Mouse (Mus musculus) cerebellum, postnatal 25 days (tissue): ENCODE measurements at regions not wholly inside any gene's neighbourhood (a gene's known extent, or its start where the extent isn't known, plus 50 kb on each side); places are given as distances from the start of the nearest gene placed in this dataset.

ENCODE experiments used
- DNase-seq, 2 experiments: peaks; one replicate each; pipeline ENCODE4 v3.0.0; 2021; ENCODE audit warnings: mixed read lengths in 2 of 2

DNA sequence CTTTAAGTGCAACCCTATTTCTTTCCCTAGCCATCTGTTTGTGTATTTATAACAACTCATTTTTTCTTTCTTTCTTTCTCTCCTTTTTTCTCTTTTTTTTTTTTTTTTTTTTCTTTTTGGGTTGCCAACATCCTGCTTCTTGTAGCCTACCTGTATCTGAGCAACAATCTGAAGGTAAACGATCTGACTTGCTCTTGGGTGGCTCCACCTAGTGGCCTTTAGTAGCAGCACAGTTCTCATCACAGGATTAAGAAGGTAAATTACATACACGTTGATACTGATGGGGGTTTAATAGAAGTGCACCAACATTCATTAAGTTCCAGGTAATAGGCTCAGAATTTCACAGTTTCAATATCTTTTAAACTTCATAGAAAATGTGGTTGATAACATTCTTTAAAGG, 752.1 kb downstream of the Inhba start:
- DNase-seq, result peak; percentile 14 to 60

DNA sequence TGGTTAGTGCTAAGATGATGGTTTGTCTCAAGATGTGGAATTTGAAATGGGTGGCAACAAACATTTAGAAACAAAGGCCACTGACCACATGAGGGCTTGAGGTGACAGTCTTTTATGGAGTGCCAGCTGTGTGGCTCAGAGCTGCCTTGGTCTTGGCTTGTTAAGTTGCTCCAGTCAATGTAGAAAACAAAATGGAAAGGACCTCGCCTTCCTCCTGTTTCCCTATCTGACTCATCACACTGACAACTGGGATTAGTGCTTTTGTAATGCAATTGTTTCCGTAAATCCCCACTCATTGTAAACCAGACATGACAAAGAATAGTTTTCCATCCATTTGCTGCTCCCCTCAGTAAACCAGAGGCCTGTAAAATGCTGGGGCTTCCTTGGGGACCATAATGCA, 757.8 kb downstream of the Inhba start:
- DNase-seq, result no peak

- DNase-seq, result no peak
These were observed 758.3 kb downstream of the Inhba start for GRCm38 (mm10) chr13:16769848-16770422.

DNA sequence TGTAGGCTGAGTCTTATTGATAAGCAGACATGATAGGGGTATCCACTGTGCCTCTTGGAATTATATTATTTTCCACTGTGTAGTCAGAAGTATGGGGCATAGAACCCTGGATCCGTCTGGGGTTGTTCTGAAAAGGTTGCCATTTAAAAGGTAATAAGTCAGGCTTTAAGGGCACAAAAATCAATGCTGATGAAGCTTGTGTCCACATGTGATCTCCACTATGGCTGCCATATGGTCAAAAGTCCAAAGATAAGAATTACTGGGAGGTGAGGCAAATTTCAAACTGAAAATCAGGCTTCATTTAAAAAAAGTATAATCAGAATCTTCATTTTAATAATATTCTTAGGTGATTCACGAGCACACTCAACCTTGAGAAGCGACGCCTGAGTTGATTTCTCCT, 760.2 kb downstream of the Inhba start:
- DNase-seq, result no peak

GRCm38 (mm10) chr13:16805560-16805959, 793.9 kb downstream of the Inhba start:
- DNase-seq, result peak in 1 of 2 experiments; percentile 11
